18 mouse cellular contexts compared by ENCODE assay signal in genomic region chr8:11970515-11970914, GRCm38 (mm10).
DNase-seq lines count a peak whose midpoint lies in the region.
"Had no signal": no experiment of that assay in that cellular context is flagged by ENCODE, and none has a peak within 500 bp of the region (broad histone marks: within the 10 kb centered on the region; RNA-seq: fewer than 3 reads in every experiment).

No protein-coding gene starts in this region.

- intact Hi-C loops in left cerebral cortex, postnatal 36 days (cut with DNase I) = no loop called here
- intact Hi-C loops in heart, postnatal 25 days (cut with DNase I) = no loop called here

- DNase-seq in left cerebral cortex, postnatal 36 days (ENCODE audit: low spot score in 2 of 2) = peak; percentile 18 to 36
- no peak for DNase-seq in left cerebral cortex, adult 18-20 months (ENCODE audit: low spot score in 2 of 2)
- DNase-seq in frontal cortex, postnatal 36 days (ENCODE audit: low spot score in 2 of 2) = peak; percentile 24 to 45
- peak; percentile 29 to 31 for DNase-seq in layer of hippocampus, postnatal 10 days (ENCODE audit: low spot score in 2 of 2)
- DNase-seq in right cerebral cortex, postnatal 25 days = peak; percentile 40
- no peak for DNase-seq in gastrocnemius, postnatal 4 days (ENCODE audit: low spot score in 2 of 2)
- no peak for DNase-seq in heart, postnatal 25 days (ENCODE audit: low spot score)
- DNase-seq: adrenal gland, postnatal 36 days; B cell, adult 2 months; cerebellum, adult 11 months; cerebellum, adult 9-11 months; gastrocnemius, adult 2 months; kidney, adult 8-10 months; kidney, postnatal 10 days; liver, postnatal 0 days; midbrain, embryonic 14.5 days; thymus, adult 18-20 months; thymus, postnatal 36 days had no signal

Comparison
In these comparisons a context has a peak if more than half of its experiments do, and no peak if none do; other contexts are left out.
1. DNase-seq: peak in left cerebral cortex, postnatal 36 days (2 of 2), frontal cortex, postnatal 36 days (2 of 2), layer of hippocampus, postnatal 10 days (2 of 2) and right cerebral cortex, postnatal 25 days (single experiment); none in left cerebral cortex, adult 18-20 months (0 of 2), gastrocnemius, postnatal 4 days (0 of 2) and heart, postnatal 25 days (single experiment).